Mouse (Mus musculus) CH12F3 (cell line): ENCODE measurements around the gene Als2cr12.
"Not testable (repeated sequence)": the region's sequence is repeated elsewhere in the genome, so short reads cannot be mapped to it uniquely, and the experiment has no call there.

ENCODE experiments used
- in situ Hi-C: fragments of 300-500 bp; cut with MboI; formaldehyde crosslinking; loops from 2 replicates; pipeline ENCODE4 v1.14.3; 2020; ENCODE audit warnings: low sequenced_read_pairs

Gene Als2cr12

GRCm38 (mm10) chr1:58720090-58720489 lies 24.3 kb upstream of the Als2cr12 start:
- in situ Hi-C loops: no loop called here

DNA sequence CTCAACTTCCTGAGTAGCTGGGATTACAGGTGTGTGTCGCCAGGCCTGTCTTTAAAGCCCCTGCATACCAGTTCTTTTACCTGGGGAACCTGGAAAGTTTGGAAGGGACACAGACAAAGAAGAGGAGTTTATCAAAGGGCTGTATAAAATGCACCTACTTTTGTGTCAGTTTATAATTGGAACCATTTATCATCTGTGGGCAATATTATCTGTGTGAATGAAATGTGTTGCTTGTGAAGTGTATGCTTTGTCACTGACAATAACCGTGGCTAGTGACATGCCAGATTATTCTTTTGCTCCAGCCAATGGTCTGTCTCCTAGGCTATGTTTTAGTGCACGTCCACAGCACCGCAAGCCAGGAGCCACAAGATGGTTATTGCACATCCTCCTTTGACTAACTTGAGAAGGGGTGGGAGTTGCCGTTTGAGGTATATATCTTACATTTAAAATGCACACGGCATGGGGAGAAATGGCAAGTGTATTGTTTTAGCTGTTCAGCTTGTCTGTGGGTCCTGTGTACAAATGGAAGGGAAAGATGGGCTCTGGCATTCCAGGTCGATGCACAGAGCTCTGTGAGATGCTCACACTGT lies 23.7 kb upstream of the Als2cr12 start:
- in situ Hi-C loops: no loop called here

DNA sequence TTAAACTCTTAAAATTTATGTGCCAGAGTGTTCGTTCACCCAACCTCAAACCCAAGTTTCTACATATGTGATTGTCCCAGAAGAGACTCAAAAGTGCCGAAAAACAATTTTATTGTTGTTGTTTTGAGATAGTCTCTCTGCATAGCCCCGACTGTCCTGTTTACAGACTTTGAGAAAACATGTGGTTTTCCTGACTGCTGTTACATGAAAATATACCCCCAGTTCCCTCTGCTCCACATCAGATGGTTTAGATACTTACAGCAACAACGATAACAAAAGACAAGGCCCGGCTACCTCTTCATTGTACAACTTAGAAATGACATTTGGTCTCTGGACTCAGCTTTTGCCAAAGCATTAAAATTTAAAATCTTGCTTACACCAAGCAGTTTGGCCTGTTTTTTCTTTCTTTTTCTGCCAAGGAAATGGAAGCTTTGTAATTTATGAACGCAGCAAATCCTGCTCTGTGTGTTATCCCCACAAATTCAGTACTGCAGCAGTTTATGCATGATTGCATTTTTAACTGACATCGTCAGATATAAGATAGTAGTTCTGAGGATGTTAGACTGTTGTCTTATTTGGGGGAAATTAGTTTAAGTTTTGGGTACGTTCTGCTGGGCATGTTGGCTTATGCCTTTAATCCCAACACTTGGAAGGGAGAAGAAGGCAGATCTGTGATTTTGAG lies 21.9 kb upstream of the Als2cr12 start:
- in situ Hi-C loops: no loop called here

- in situ Hi-C loops: no loop called here
Measured at GRCm38 (mm10) chr1:58716883-58717220, 21.1 kb upstream of the Als2cr12 start.

DNA sequence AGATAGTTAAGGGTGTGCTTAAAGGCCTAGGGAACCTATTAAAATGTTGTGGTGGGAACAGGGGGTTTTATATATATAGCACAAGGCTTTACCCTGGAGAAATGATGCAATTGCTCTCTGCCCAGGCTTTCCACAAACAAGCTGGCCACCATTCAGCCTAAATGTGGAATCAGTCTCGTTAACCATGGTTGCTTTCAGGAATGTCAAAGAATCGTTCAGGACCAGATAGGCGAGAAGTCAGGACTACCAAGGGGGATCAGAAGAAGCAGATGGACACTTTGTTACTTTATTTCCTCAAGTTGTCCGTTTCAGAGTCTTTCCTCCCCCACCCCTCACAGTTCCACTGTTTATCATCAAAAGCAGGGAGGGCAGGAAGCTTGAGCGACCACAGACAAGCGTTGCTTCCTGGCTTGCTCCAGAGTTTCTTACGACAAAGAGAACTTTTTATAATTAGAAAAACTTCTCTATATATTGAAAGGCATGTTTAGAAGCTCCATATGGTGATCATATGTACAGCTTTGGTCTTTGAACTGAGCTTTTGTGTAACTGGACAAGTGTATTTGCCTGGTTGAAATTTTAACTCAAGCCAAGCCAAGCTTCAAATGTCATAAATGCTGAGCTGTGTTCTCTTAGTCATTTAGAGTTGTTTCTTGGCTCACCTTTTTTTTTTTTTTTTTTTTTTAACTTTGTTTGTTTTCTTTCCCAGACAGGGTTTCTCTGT lies 20.5 kb upstream of the Als2cr12 start:
- in situ Hi-C loops: no loop called here

DNA sequence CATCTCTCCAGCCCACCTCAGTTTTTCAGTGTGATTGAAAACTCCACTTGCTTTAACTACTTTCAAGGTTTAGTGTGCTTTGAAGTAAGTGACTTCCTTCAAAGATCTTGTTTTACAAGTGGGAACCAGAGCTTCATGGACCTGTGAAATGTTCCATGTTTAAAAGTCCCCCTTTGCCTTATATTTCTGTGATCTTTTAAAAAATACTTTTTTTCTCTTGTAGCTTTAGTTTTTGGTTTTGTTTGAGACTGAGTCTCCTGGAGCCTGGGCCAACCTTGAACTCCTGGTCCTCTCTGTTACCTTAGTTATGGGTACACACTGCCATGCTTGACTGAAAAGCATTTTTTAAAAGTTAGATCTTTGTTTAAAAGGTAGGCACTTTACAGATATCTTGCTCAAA lies 19.7 kb upstream of the Als2cr12 start:
- in situ Hi-C loops: no loop called here

DNA sequence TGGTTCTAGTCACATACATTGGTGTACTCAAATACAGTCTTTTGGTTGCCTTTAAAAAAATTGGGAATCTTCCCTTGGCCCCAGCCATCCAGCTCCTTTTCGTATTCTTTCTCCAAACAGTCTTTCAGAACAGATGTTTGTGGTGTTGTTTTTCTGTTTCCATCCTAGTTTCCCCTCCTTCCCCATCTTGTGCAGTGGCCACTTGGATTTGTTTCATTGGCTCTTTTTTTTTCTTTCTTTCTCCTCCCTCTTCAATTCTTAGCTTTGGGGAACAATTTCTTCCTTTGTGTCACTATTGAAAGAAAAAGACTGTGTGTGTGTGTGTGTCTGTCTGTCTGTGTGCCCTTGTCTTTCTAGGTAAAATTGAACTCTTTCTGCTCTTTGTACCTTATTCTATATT lies 18.6 kb upstream of the Als2cr12 start:
- in situ Hi-C loops: no loop called here

DNA sequence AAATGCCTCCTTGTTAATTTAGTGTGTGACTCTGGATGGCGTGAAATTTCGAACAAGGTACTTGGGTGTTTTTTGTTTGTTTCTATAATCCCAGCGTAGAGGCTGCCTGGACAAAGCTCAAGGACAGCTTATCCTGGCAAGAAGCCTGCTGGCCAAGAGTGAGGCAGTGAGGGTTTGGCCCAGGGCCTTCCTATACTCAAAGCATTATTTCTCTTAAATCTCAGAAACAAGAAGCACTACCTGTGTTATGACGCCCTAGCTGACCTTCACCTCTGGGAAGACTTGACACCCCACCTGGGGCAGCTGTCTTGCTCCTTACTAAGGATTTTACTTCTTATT lies 18.1 kb upstream of the Als2cr12 start:
- in situ Hi-C loops: no loop called here

DNA sequence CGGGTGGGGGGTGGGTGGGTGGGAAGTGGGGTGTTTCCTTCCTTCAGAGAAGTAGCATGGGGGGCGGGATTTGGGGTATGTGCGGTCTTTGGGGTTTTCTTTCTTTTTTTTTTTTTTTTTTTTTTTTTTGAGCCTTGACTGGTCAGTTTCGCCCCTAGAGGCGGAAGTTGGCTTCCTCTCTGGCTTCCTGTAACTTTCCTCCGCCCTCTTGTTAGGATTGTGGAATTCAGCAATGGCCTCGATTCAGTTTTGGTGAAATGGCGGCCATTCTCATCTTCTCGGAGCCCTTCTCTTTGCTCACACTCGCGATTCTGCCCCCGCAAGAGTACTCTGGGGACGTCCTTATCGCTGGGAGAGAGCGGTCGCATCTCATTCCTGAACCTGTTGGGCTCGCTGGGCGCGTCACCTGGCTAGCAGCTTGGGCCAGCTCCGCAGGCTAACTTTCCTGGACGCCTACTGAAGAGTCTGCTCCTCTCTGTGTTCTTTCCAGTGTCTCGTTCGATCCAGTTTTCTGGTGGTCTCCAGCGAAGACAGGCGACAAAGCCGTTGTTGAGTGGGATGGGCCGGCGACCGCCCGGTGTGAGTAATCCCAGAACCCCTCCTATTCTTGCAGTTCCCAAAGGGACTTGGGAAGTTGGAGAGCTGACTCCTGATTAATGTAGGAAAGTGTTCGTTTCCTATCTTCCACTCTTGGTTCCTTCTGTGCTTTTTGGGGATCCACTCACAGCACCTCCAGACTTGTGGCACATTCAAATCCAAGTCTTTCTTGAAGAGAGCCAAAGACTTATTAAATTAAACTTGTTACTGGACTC lies 17.5 kb upstream of the Als2cr12 start:
- in situ Hi-C loops: no loop called here

DNA sequence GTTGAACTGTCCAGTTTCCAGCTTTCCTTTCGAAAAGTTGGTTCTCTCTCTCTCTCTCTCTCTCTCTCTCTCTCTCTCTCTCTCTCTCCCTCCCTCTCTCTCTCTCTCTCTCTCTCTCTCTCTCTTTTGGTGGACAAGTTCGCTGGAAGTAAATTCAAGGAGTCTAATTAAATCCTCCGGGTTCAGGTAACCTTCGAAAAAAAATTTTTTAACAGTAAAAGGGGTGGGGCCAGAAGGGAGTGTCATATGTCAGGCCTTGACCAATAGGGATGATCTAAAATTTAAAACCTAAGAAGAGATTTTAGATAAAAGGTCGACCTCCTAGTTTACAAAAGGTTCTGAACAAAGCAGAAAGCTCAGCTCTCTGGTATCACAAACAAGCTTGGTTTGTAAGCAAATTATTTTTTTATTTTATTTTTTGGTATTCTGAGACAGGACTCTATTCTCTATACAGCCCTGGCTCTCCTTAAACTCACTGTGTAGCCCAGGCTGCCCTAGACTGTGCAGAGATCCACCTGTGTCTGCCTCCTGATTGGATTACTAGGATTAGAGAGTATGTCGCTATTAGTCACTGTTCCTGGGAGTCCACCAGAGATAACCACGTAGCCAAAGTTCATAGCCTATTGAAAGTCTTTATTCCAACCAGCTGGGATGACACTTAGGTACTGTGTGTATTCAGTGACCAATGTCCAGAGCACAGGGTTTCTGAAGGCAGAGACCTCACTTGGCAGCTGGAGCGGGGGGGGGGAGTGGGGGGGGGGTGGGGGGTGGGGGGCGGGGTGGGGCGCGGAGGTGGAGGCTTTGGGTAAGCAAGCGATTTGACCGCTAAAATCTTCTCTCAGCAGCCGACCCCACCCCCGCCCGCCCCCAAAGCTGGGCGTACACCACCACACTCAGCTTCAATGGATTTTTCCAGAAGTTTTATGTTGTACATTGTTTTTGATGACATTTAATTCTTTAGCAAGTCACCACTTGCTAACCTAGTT lies 16.6 kb upstream of the Als2cr12 start:
- in situ Hi-C loops: no loop called here

- in situ Hi-C loops: no loop called here
Measured at GRCm38 (mm10) chr1:58711365-58712016, 15.7 kb upstream of the Als2cr12 start, which contains the start of gene Cflar. Gene Cflar, plus strand, starts transcription at chr1:58711508.

GRCm38 (mm10) chr1:58710711-58711364 lies 15.0 kb upstream of the Als2cr12 start:
- in situ Hi-C loops: no loop called here

DNA sequence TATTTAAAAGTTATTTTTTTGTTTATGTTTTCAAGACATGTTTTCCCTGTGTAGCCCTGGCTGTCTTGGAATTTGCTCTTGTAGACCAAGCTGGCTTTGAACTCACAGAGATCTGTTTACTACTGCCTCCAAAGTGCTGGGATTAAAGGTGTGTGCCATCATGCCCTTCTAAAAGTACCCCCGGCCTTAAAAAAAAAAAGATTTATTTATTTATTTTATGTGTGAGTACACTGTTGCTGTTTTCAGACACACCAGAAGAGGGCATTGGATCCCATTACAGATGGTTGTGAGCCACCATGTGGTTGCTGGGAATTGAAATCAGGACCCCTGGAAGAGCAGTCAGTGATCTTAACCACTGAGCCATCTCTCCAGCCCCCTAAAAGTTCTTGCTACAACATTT lies 14.3 kb upstream of the Als2cr12 start:
- in situ Hi-C loops: not testable (repeated sequence)

DNA sequence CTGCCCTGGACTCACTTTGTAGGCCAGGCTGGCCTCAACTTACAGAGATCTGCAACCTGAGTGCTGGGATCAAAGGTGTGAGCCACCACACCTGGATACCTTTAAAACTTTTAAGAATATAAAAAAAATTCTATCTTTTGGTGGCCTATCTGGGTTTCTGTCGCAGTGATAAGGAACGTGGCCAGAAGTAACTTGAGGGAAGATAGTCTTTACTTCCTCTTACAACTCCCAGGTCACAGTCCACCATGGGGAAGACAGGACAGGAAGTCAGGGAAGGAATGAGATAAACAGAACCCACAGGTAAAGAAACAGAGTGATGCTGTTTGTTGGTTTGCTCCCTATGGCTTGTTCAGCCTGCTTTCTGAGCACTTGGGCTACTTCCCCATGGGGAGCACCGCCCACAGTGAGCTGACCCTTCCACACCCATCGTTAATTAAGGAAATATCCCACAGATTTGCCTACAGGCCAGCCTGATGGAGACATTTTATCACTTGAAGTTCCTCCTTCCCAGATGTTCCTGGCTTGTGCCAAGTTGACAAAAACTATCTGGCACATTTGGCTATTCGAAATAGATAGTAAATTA lies 4.9 kb upstream of the Als2cr12 start:
- in situ Hi-C loops: not testable (repeated sequence)

- in situ Hi-C loops: loop anchor here (25.0 kb wide), 1 partner anchor 238 kb away; no protein-coding TSS in a partner anchor
Measured at GRCm38 (mm10) chr1:58699988-58700387, 4.2 kb upstream of the Als2cr12 start.

GRCm38 (mm10) chr1:58698781-58699180 lies 3.0 kb upstream of the Als2cr12 start:
- in situ Hi-C loops: loop anchor here (25.0 kb wide), 1 partner anchor 236 kb away; no protein-coding TSS in a partner anchor

GRCm38 (mm10) chr1:58697607-58698006 lies 1.8 kb upstream of the Als2cr12 start:
- in situ Hi-C loops: loop anchor here (25.0 kb wide), 1 partner anchor 235 kb away; no protein-coding TSS in a partner anchor

GRCm38 (mm10) chr1:58693696-58694095 lies 2.1 kb downstream of the Als2cr12 start:
- in situ Hi-C loops: loop anchor here (25.0 kb wide), 1 partner anchor 231 kb away; no protein-coding TSS in a partner anchor

- in situ Hi-C loops: loop anchor here (25.0 kb wide), 1 partner anchor 229 kb away; no protein-coding TSS in a partner anchor
Measured at GRCm38 (mm10) chr1:58691718-58692117, 4.1 kb downstream of the Als2cr12 start.
